Comparison of ENCODE assay signal across 7 mouse cellular contexts in the genomic region with DNA sequence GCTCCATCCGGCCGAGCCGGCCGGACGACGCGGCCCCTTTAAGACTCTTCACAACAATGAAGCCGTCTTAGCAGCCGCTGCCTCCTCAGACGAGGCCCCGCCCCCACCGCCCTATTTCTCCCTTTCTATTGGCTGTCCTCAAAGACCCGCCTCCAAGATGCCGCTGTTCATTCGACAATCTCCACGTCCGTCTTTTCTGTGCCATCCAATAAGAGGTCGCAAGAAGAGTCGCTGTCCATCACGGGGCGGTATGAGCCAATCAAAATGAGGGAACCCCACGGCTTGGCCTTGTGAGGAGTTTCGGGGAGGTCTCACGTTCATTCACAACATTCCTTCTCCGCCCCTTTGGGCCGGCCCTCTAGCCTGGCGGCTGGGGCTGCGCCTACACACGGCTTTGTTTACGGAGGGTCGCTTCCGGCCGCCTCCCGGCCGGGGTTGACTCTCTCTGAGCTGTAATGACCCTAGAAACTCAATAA. TPM values are rescaled to one million over a fixed set of nuclear protein-coding genes. Genes with fewer than 3 reads are reported as not detected.
DNase-seq lines count a peak whose midpoint lies in the region; ATAC-seq lines count a peak whose summit lies in the region.

Gene Zswim4, minus strand, starts transcription at position 58 of the 476 bp plus-strand sequence.

- no peaks in the 10 kb centered on the region for H3K9me3 ChIP-seq in embryonic facial prominence, embryonic 11.5 days (replicated peaks; ENCODE audit: control insufficient read depth, low read length)
- H3K9me3 ChIP-seq in limb, embryonic 10.5 days (replicated peaks), result no peaks in the 10 kb centered on the region
- no peaks in the 10 kb centered on the region for H3K9me3 ChIP-seq in midbrain, embryonic 13.5 days

- no peaks in the 10 kb centered on the region for H3K27me3 ChIP-seq in embryonic facial prominence, embryonic 11.5 days (ENCODE audit: control insufficient read depth, insufficient read depth, low read length)
- no peaks in the 10 kb centered on the region for H3K27me3 ChIP-seq in limb, embryonic 10.5 days (ENCODE audit: low read depth, poor library complexity, severe bottlenecking)
- H3K27me3 ChIP-seq in midbrain, embryonic 13.5 days, result no peaks in the 10 kb centered on the region

- H3K36me3 ChIP-seq in embryonic facial prominence, embryonic 11.5 days (replicated peaks; ENCODE audit: control insufficient read depth, insufficient read depth, low read depth, low read length), result no peaks in the 10 kb centered on the region
- peaks cover 31% of the 10 kb centered on the region for H3K36me3 ChIP-seq in limb, embryonic 10.5 days
- H3K36me3 ChIP-seq in midbrain, embryonic 13.5 days, result peaks cover 29% of the 10 kb centered on the region

- peaks cover 4% of the 10 kb centered on the region for H3K4me1 ChIP-seq in embryonic facial prominence, embryonic 11.5 days (ENCODE audit: control insufficient read depth, insufficient read depth, low read length)
- peaks cover 27% of the 10 kb centered on the region for H3K4me1 ChIP-seq in limb, embryonic 10.5 days
- H3K4me1 ChIP-seq in midbrain, embryonic 13.5 days (replicated peaks), result peaks cover 47% of the 10 kb centered on the region

- peak within 1 kb of the TSS; percentile 94 for H3K9ac ChIP-seq in embryonic facial prominence, embryonic 11.5 days (replicated peaks; ENCODE audit: low read length)
- H3K9ac ChIP-seq in midbrain, embryonic 13.5 days (replicated peaks), result peak within 1 kb of the TSS; percentile 99

- ATAC-seq in embryonic facial prominence, embryonic 11.5 days (replicated peaks; ENCODE audit: insufficient number of reproducible peaks, low FRiP score, low TSS enrichment, low read depth), result peak; percentile 99
- ATAC-seq in granulocyte monocyte progenitor cell, adult 5-6 weeks (replicated peaks; ENCODE audit: poor library complexity, severe bottlenecking), result peak; percentile 90
- peak; percentile 99 for ATAC-seq in midbrain, embryonic 13.5 days

- peak within 1 kb of the TSS; percentile 92 for H3K4me3 ChIP-seq in embryonic facial prominence, embryonic 11.5 days (ENCODE audit: low read depth, low read length)
- peak within 1 kb of the TSS; percentile 96 for H3K4me3 ChIP-seq in limb, embryonic 10.5 days
- H3K4me3 ChIP-seq in midbrain, embryonic 13.5 days (replicated peaks), result peak within 1 kb of the TSS; percentile 81

- peak; percentile 97 for DNase-seq in adrenal gland, postnatal 14 days
- DNase-seq in embryonic facial prominence, embryonic 11.5 days (ENCODE audit: low spot score), result peak; percentile 99
- DNase-seq in kidney, adult 11 months, result peak; percentile 100
- DNase-seq in limb, embryonic 10.5 days (ENCODE audit: low spot score), result peak; percentile 98
- peak; percentile 96 for DNase-seq in spleen, adult 12 weeks (ENCODE audit: low spot score)

- under 1% methylated on average over 35 of the region's 35 CpGs for WGBS in embryonic facial prominence, embryonic 11.5 days
- WGBS in limb, embryonic 10.5 days, result under 1% methylated on average over 35 of the region's 35 CpGs
- WGBS in midbrain, embryonic 13.5 days, result under 1% methylated on average over 35 of the region's 35 CpGs

- peak within 1 kb of the TSS; percentile 67; the same call in 1 of the 2 replicates for H3K27ac ChIP-seq in embryonic facial prominence, embryonic 11.5 days (replicated peaks; ENCODE audit: low read depth, low read length)
- H3K27ac ChIP-seq in limb, embryonic 10.5 days, result peak within 1 kb of the TSS; percentile 96
- peak within 1 kb of the TSS; percentile 91 for H3K27ac ChIP-seq in midbrain, embryonic 13.5 days

- peak within 1 kb of the TSS; percentile 84 for H3K4me2 ChIP-seq in embryonic facial prominence, embryonic 11.5 days (ENCODE audit: low read depth, low read length)
- peak within 1 kb of the TSS; percentile 93 for H3K4me2 ChIP-seq in midbrain, embryonic 13.5 days (replicated peaks)

RNA-seq across cellular contexts. Expression of gene Zswim4, which starts in this region (rescaled TPM):
- total RNA-seq in adrenal gland, postnatal 14 days (2021), result 32.3 and 39.5 TPM in 2 replicates
- polyA plus RNA-seq in embryonic facial prominence, embryonic 11.5 days (2014; fragmentation: Nextera tagmentation; extraction: Ambion mirVana), result 15.3 and 16.9 TPM in 2 replicates
- 4.6 and 8.1 TPM in 2 replicates for total RNA-seq in granulocyte monocyte progenitor cell, adult 5-6 weeks (2014; fragmentation: Nextera tagmentation)
- 4.5 and 4.8 TPM in 2 replicates for total RNA-seq in granulocyte monocyte progenitor cell, adult 5-6 weeks (2017)
- 40.1 and 44.4 TPM in 2 replicates for polyA plus RNA-seq in limb, embryonic 10.5 days (2016; fragmentation: Nextera tagmentation; extraction: Ambion mirVana)
- polyA plus RNA-seq in midbrain, embryonic 13.5 days (2015; fragmentation: Nextera tagmentation; extraction: Ambion mirVana), result 44.9 and 47.4 TPM in 2 replicates

Comparison
In these comparisons a context has a peak if more than half of its experiments do, and no peak if none do; other contexts are left out.
1. Peak in every context shown above with its lines: DNase-seq, ATAC-seq, H3K4me3 ChIP-seq and H3K27ac ChIP-seq.